Comparison of ENCODE assay signal across 10 mouse cellular contexts in the genomic region with DNA sequence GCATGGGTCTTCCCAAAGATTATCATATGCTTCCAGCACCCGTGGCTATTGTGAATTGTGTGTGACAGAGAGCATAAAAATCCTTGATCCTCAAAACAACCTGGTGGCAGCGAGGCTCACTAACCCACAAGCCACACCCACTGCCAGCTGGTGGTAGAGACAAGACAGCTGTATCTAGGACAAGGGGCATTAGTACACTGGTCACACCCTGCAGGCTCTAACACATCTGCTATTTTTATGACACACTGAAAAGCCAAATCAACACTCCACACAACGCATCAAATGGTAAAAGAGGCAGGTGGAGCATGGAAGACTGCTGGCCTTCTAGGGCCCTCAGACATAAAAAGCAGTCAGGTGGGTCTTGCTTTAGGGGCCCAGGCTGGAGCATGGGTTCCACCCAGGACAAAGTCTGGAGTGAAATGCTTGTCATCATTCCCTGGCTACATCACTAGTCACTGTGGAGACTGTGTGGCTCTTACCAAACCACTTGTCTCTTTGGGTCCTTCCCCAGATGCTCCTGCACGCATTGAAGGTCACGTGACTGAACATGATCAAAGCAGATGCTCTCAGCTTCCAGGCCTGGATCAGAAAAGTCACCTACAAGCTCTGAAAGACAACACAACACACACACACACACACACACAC. TPM values are rescaled to one million over a fixed set of nuclear protein-coding genes. Genes with fewer than 3 reads are reported as not detected.
DNase-seq lines count a peak whose midpoint lies in the region; ATAC-seq and TF ChIP-seq lines count a peak whose summit lies in the region.
"Had no signal": no experiment of that assay in that cellular context is flagged by ENCODE, and none has a peak within 500 bp of the region (broad histone marks: within the 10 kb centered on the region; RNA-seq: fewer than 3 reads in every experiment).

No protein-coding gene starts in this region.

- H3K27me3 ChIP-seq in kidney, embryonic 15.5 days, result no peaks in the 10 kb centered on the region
- peaks cover 2% of the 10 kb centered on the region; the same call in 1 of the 2 replicates for H3K27me3 ChIP-seq in liver, embryonic 12.5 days (replicated peaks)

- H3K9ac ChIP-seq in kidney, embryonic 15.5 days, result no peak overlapping the region
- H3K9ac ChIP-seq in liver, embryonic 12.5 days, result peak overlapping the region; percentile 69

- no peak for TF ChIP-seq CTCF in bone marrow, adult 2 months (IDR thresholded peaks at IDR 0.05; ENCODE audit: control insufficient read depth, insufficient read depth, low read length)

- H3K4me3 ChIP-seq in kidney, embryonic 15.5 days (replicated peaks), result no peak overlapping the region
- no peak overlapping the region for H3K4me3 ChIP-seq in bone marrow, adult 2 months (replicated peaks; ENCODE audit: control insufficient read depth, low read depth, low read length)
- H3K4me3 ChIP-seq in liver, embryonic 12.5 days, result peak overlapping the region; percentile 14; the same call in 1 of the 2 replicates

- H3K4me2 ChIP-seq in kidney, embryonic 15.5 days, result no peak overlapping the region
- peak overlapping the region; percentile 65 for H3K4me2 ChIP-seq in liver, embryonic 12.5 days

- no peak for TF ChIP-seq POLR2A in bone marrow, adult 2 months (IDR thresholded peaks at IDR 0.05; ENCODE audit: borderline replicate concordance, control insufficient read depth, low read depth, low read length)

- H3K36me3 ChIP-seq in kidney, embryonic 15.5 days, result no peaks in the 10 kb centered on the region
- no peaks in the 10 kb centered on the region for H3K36me3 ChIP-seq in liver, embryonic 12.5 days

- WGBS in kidney, embryonic 15.5 days, result 41% methylated on average over 5 of the region's 5 CpGs
- 45% methylated on average over 5 of the region's 5 CpGs for WGBS in bone marrow, adult 2 months
- WGBS in liver, embryonic 12.5 days (ENCODE audit: insufficient replicate concordance), result 38% methylated on average over 5 of the region's 5 CpGs

- no peaks in the 10 kb centered on the region for H3K9me3 ChIP-seq in kidney, embryonic 15.5 days (replicated peaks)
- H3K9me3 ChIP-seq in liver, embryonic 12.5 days (replicated peaks), result no peaks in the 10 kb centered on the region

- peaks cover 6% of the 10 kb centered on the region; the same call in 1 of the 2 replicates for H3K4me1 ChIP-seq in kidney, embryonic 15.5 days
- H3K4me1 ChIP-seq in bone marrow, adult 2 months (ENCODE audit: control insufficient read depth, insufficient read depth, low read length), result peaks cover 9% of the 10 kb centered on the region
- H3K4me1 ChIP-seq in liver, embryonic 12.5 days, result peaks cover 81% of the 10 kb centered on the region

- DNase-seq in kidney, postnatal 25 days, result no peak
- peak; percentile 78 to 93 for DNase-seq in spleen, postnatal 10 days (ENCODE audit: low spot score in 2 of 2)
- DNase-seq in urinary bladder, adult 18-20 months (ENCODE audit: low spot score in 2 of 2), result no peak
- DNase-seq in kidney, adult 18-20 months, result no peak
- no peak for DNase-seq in MN1 (ENCODE audit: low spot score)
- DNase-seq: heart, postnatal 36 days had no signal

- no peak overlapping the region for H3K27ac ChIP-seq in kidney, embryonic 15.5 days
- H3K27ac ChIP-seq in bone marrow, adult 2 months (ENCODE audit: control insufficient read depth, insufficient read depth, low read depth, low read length, poor library complexity), result peak overlapping the region; percentile 92
- H3K27ac ChIP-seq in liver, embryonic 12.5 days, result peak overlapping the region; percentile 99
- H3K27ac ChIP-seq: macrophage had no signal

- peak; percentile 83 for ATAC-seq in kidney, embryonic 15.5 days (replicated peaks; ENCODE audit: low FRiP score)
- ATAC-seq in liver, embryonic 12.5 days, result peak; percentile 97

RNA-seq across cellular contexts. Expression of a gene that starts 11.4 kb away (rescaled TPM):
- polyA plus RNA-seq in kidney, embryonic 15.5 days (2015; fragmentation: Nextera tagmentation; extraction: Ambion mirVana), result not detected in 2 replicates
- polyA plus RNA-seq in bone marrow, adult 2 months (2011; ENCODE audit: insufficient read depth, insufficient read length, low replicate concordance, missing spikeins), result 0.57 TPM in 1 of 2 replicates, not detected in the other
- 0.07 and 0.23 TPM in 2 replicates for polyA plus RNA-seq in liver, embryonic 12.5 days (2016; fragmentation: Nextera tagmentation; extraction: Ambion mirVana)

RNA-seq across cellular contexts. Expression of a gene that starts 37.9 kb away (rescaled TPM):
- 12.1 and 13.1 TPM in 2 replicates for polyA plus RNA-seq in kidney, embryonic 15.5 days (2015; fragmentation: Nextera tagmentation; extraction: Ambion mirVana)
- polyA plus RNA-seq in bone marrow, adult 2 months (2011; ENCODE audit: insufficient read depth, insufficient read length, low replicate concordance, missing spikeins), result not detected in 2 replicates
- 1.4 TPM in 2 replicates for polyA plus RNA-seq in liver, embryonic 12.5 days (2016; fragmentation: Nextera tagmentation; extraction: Ambion mirVana)
- polyA plus RNA-seq: macrophage had no signal

RNA-seq across cellular contexts. Expression of a gene that starts 37.9 kb away (rescaled TPM):
- polyA plus RNA-seq in kidney, embryonic 15.5 days (2015; fragmentation: Nextera tagmentation; extraction: Ambion mirVana), result 9.6 and 9.8 TPM in 2 replicates
- polyA plus RNA-seq in bone marrow, adult 2 months (2011; ENCODE audit: insufficient read depth, insufficient read length, low replicate concordance, missing spikeins), result 3.6 TPM in 1 of 2 replicates, not detected in the other
- polyA plus RNA-seq in liver, embryonic 12.5 days (2016; fragmentation: Nextera tagmentation; extraction: Ambion mirVana), result 0.45 and 0.49 TPM in 2 replicates

Comparison
In these comparisons a context has a peak if more than half of its experiments do, and no peak if none do; other contexts are left out.
1. DNase-seq: peak in spleen, postnatal 10 days (2 of 2); none in kidney, postnatal 25 days (0 of 2), urinary bladder, adult 18-20 months (0 of 2), kidney, adult 18-20 months (single experiment) and MN1 (single experiment).